Mouse (Mus musculus) embryonic stem cell, embryonic (primary cell): ENCODE measurements around the gene Ptafr.

Experiments used
- CTCF ChIA-PET, 4 experiments: fragments of 300-600 bp in 2 of 4; fragments of 350-600 bp in 2 of 4; sonication (Branson Sonifier 250); formaldehyde crosslinking; loops; one replicate each; lab custom pipeline; 2022; ENCODE audit warnings: inconsistent platforms in 2 of 4; lab: Charles Lee
- POLR2A ChIA-PET, 4 experiments: fragments of 300-600 bp in 2 of 4; fragments of 350-600 bp in 2 of 4; sonication (Branson Sonifier 250); formaldehyde crosslinking; loops; one replicate each; lab custom pipeline; 2022; ENCODE audit warnings: antibody characterized with exemption in 4 of 4, inconsistent platforms in 1 of 4; lab: Charles Lee

Ptafr gene

DNA sequence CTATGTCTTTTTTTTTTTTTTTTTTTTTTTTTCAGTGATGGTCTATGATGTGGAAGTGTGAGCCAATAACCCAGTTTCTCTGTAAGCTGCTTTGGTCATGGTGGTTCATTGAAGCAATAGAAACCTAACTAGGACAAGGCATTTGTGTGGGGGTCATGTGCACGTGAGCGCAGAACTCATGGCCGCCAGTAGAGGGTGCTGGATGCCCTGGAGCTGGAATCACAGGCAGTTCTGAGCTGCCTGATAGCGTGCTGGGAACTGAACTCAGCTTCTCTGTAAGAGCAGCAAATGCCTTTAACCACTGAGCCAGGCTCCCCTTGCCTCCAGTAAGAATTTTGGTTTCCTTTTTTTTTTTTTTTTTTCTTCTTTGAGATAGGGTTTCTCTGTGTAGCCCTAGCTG, 56.3 kb downstream of the Ptafr start:
- ChIA-PET POLR2A (interaction anchor here in 3 of 4 experiments (0.6 to 4.0 kb wide), 17 partner anchors 9 to 882 kb away, joined by 3 to 19 read pairs (median 4); partner anchors contain the start of genes Ppp1r8 (in 1 of the 3) and Sesn2 (in 1 of the 3)), CTCF (interaction anchor here (0.5 to 1.8 kb wide), 40 partner anchors 8 to 820 kb away, joined by 3 to 19 read pairs (median 4); partner anchors contain the start of gene Eya3 (in 1 of the 4))

DNA sequence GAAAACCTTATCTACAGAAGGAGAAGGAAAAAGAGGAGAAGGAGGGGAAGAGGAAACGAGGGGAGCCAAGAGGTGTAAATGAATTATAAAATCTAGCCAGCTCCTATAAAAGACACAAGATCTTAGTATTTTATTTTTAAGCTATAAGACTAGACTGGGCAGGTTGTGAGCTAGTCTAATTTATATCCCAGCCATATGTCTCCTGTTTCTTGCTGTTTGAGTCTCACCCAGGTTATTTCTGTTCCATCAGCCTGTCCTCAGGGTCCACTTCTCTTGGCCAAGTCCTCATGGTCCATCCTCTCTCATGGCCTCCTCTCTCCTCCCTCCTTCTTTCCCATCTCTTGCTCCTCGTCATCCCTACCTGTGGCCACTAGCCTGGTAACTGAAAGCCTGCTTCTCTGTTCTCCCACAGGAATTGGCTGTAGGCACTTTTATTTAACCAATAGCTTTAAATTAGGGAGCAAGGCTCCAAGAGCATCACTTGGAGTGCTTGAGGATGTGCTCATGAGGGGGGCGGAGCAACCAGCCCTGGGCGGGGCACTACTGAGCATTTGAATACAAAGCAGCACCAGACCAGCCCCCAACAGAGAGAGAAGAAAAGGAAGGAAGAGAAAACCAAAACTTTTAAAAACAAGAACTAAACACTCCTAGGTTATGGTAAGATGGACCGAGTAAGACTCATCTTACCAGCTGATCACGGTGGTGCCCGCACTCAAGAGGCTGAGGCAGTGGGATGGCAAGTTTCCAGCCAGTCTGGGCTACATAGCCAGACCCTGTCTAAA, 57.6 kb downstream of the Ptafr start:
- CTCF ChIA-PET: interaction anchor here (0.6 to 1.8 kb wide), 9 partner anchors 8 to 286 kb away, joined by 3 to 8 read pairs (median 3); no protein-coding TSS in a partner anchor
- POLR2A ChIA-PET: interaction anchor here in 2 of 4 experiments (0.7 to 4.0 kb wide), 22 partner anchors 10 to 271 kb away, joined by 3 to 19 read pairs (median 4); partner anchors contain the start of genes Eya3 (in 1 of the 2), Rpa2 (in 1 of the 2) and Sesn2 (in 1 of the 2)

DNA sequence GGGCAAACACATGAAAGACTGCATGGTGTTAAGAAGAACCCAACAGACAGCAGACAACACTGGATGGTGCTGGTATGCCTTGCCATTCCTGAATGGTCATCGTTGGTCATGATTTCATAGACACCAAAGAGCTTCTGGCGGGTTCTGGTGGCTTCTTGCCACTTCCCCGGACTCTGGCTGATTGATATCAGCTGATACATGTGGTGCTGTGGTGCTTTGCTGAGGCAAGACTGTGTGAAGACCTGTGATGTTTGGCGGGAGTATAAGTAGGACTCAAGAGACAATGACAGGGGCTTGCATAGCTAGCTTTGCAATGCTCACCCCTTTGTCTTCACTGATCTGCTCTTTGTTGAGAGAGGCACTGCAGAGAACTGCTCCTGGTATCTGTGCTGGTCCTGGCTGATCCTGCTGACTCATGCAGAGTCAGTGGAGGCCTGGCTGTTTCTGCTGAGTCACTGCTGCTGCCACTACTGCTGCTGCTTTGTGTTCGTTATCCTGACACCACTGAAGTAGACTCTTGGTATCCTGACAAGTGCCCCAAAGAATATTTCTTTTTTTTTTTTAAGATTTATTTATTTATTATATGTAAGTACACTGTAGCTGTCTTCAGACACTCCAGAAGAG, 60.3 kb downstream of the Ptafr start:
- CTCF ChIA-PET: interaction anchor here in 3 of 4 experiments (0.6 to 2.3 kb wide), 4 partner anchors 12 to 200 kb away, joined by 3 to 5 read pairs (median 4); no protein-coding TSS in a partner anchor
- POLR2A ChIA-PET: interaction anchor here in 2 of 4 experiments (0.9 to 2.7 kb wide), 17 partner anchors 13 to 270 kb away, joined by 3 to 18 read pairs (median 4); partner anchors contain the start of gene Smpdl3b (in 1 of the 2)

DNA sequence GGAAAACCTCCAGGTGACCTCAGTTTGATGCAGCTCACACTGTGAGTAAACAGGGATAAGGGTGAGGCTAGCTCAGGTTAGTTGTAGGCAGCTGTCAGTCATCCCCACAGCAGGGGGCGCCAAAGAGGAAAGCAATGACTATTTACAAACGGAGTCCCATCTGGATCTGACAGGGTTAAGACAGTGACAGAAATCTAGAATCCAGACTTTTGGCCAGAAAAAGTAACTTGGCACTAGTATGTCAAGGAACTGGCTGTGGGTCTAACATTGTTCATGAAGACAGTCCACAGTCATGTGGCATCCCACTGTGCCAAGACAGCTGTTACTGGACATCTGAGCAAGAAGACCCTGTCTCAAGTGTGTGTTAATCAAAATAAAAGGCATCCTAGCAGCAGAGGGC, 65.0 kb downstream of the Ptafr start:
- ChIA-PET POLR2A (interaction anchor here in 3 of 4 experiments (0.6 to 2.4 kb wide), 16 partner anchors 9 to 320 kb away, joined by 3 to 10 read pairs (median 4); no protein-coding TSS in a partner anchor), CTCF (interaction anchor here (0.6 to 1.7 kb wide), 23 partner anchors 8 to 679 kb away, joined by 3 to 9 read pairs (median 3); partner anchors contain the start of gene Sesn2 (in 1 of the 4))
